Mouse (Mus musculus): ENCODE data around the gene Tmem9. TPM values are rescaled to one million over a fixed set of nuclear protein-coding genes. Genes with fewer than 3 reads are reported as not detected.

Gene Tmem9
- polyA plus RNA-seq, 1 experiment from 2014 or later = 172 TPM

Other genes starting within 250 kb of the Tmem9 start
- 52.8 and 55.0 TPM in 2 replicates for gene Phlda3, start 242.0 kb upstream of the Tmem9 start, polyA plus RNA-seq (2016; fragmentation: Nextera tagmentation; extraction: Ambion mirVana)
- 48.6 and 66.8 TPM in 2 replicates for gene Tnni1, start 228.7 kb upstream of the Tmem9 start, polyA plus RNA-seq (2016; fragmentation: Nextera tagmentation; extraction: Ambion mirVana)
- 6.6 TPM in 2 replicates for gene Lad1, start 189.6 kb upstream of the Tmem9 start, polyA plus RNA-seq (2016; fragmentation: Nextera tagmentation; extraction: Ambion mirVana)
- 23.0 and 27.7 TPM in 2 replicates for gene Tnnt2, start 171.8 kb upstream of the Tmem9 start, polyA plus RNA-seq (2016; fragmentation: Nextera tagmentation; extraction: Ambion mirVana)
- 1.7 and 1.9 TPM in 2 replicates for gene Pkp1, start 88.9 kb upstream of the Tmem9 start, polyA plus RNA-seq (2016; fragmentation: Nextera tagmentation; extraction: Ambion mirVana)
- gene Igfn1, start 1.8 kb upstream of the Tmem9 start, polyA plus RNA-seq (2016; fragmentation: Nextera tagmentation; extraction: Ambion mirVana) = 0.09 TPM in 1 of 2 replicates, not detected in the other
- 0.42 TPM in 1 of 2 replicates, not detected in the other for gene Ascl5, start 42.7 kb downstream of the Tmem9 start, polyA plus RNA-seq (2016; fragmentation: Nextera tagmentation; extraction: Ambion mirVana)
- gene Cacna1s, start 44.6 kb downstream of the Tmem9 start, polyA plus RNA-seq (2016; fragmentation: Nextera tagmentation; extraction: Ambion mirVana) = 1.2 and 1.3 TPM in 2 replicates
- gene Kif21b, start 123.2 kb downstream of the Tmem9 start, polyA plus RNA-seq (2016; fragmentation: Nextera tagmentation; extraction: Ambion mirVana) = 8.6 and 9.7 TPM in 2 replicates
- 0.31 TPM in 1 of 2 replicates, not detected in the other for gene Mroh3, start 204.7 kb downstream of the Tmem9 start, polyA plus RNA-seq (2016; fragmentation: Nextera tagmentation; extraction: Ambion mirVana)
- gene Inava, start 226.1 kb downstream of the Tmem9 start, polyA plus RNA-seq (2016; fragmentation: Nextera tagmentation; extraction: Ambion mirVana) = 24.6 and 25.5 TPM in 2 replicates